Mouse (Mus musculus) brain, embryonic 14.5 days (tissue): ENCODE measurements at regions not wholly inside any gene's neighbourhood (a gene's known extent, or its start where the extent isn't known, plus 50 kb on each side); places are given as distances from the start of the nearest gene placed in this dataset.
A peak's percentile ranks its signal among the peaks of the same experiment; 100 is the strongest.
"Not testable (repeated sequence)": the region's sequence is repeated elsewhere in the genome, so short reads cannot be mapped to it uniquely, and the experiment has no call there.

ENCODE experiments used
- DNase-seq: peaks from one replicate; pipeline ENCODE4 v3.0.0-alpha.2; 2011; ENCODE audit warnings: low read depth
- CTCF ChIP-seq: fragments of 200-500 bp; IDR thresholded peaks from 2 replicates; pipeline ENCODE4 v1.5.1; 2012; ENCODE audit warnings: inconsistent platforms, mild to moderate bottlenecking, moderate library complexity, borderline replicate concordance; ENCODE audit not compliant: insufficient read depth, insufficient read length; ENCODE audit errors: extremely low read depth
- POLR2A ChIP-seq: fragments of 200-500 bp; IDR thresholded peaks from 2 replicates; pipeline ENCODE4 v1.6.1; 2012; ENCODE audit warnings: mild to moderate bottlenecking, inconsistent platforms, borderline replicate concordance; ENCODE audit not compliant: poor library complexity, insufficient read depth, insufficient read length, severe bottlenecking; ENCODE audit errors: extremely low read depth

DNA sequence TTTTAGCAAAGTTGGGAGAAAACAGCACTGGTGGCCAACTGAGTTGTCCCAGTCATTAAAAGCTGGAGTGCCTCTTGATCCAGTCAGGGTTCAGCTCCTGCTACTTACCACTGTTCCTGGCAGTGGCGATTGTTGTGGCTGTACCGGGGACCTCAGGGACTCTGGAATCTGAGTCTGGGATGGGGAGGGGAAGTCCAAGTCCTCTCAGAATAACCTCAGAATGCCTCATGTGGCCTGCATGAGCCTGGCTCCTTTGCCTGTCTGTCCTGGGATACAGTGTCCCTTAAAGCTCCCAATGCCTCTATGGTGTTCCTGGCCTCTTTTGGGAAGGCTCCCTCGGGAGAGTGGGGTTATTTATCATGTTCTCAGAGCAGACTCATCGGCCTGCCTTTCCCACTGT lies 173.8 kb upstream of the Col8a1 start:
- TF ChIP-seq POLR2A (no peak), CTCF (no peak)
- no peak for DNase-seq

GRCm38 (mm10) chr16:57929151-57929764 lies 174.7 kb upstream of the Col8a1 start:
- DNase-seq = peak; percentile 21

DNA sequence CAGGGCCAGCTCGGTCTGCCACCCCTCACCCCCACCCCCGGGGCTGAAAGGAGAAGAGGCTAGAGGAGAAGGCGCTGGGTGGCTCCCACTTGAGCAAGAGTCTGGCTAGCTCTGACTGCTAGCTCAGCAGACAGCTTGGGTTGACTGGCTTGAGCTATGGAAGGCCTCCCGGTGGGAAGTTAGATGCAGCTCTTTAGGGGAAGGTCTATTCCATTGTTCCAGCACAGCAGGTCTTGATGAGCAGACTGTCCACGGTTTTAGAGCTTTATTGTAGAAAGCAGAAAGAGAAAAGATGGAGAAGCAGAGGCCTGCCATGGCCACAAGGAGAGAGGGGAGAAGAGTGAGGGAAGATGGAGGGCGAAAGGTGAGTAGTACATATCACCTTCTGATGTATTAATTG lies 190.9 kb upstream of the Col8a1 start:
- no peak for TF ChIP-seq CTCF
- no peak for TF ChIP-seq POLR2A
- no peak for DNase-seq

More at GRCm38 (mm10) chr16:57929151-57929764, 174.7 kb upstream of the Col8a1 start:
- TF ChIP-seq CTCF = no peak
- TF ChIP-seq POLR2A = no peak

GRCm38 (mm10) chr16:57947309-57947708 lies 192.8 kb upstream of the Col8a1 start:
- TF ChIP-seq POLR2A (no peak), CTCF (no peak)

GRCm38 (mm10) chr16:57949680-57950079 lies 195.1 kb upstream of the Col8a1 start:
- TF ChIP-seq CTCF (no peak), POLR2A (no peak)
- no peak for DNase-seq

More at GRCm38 (mm10) chr16:57947309-57947708, 192.8 kb upstream of the Col8a1 start:
- no peak for DNase-seq

DNA sequence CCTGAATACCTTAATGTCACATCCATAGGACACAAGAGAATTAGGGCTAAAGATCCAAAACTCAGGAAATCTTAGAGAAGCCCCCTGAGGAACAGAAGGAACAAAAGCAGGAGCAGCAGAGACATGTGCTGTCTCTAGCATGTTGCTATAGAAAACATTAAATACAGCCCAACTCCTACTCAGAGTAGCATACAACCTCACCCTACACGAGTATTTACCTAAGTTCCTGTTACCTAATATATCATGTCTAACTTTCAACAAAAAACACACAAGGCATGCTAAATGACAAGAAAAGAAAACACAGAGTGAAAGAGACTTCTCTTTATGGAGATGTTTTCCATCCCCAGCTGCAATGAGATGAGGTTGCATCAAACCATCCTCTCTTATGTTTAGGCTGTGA lies 216.4 kb upstream of the Col8a1 start:
- TF ChIP-seq POLR2A = no peak
- no peak for DNase-seq

- TF ChIP-seq CTCF = no peak
- no peak for TF ChIP-seq POLR2A
- DNase-seq = no peak
Observed at GRCm38 (mm10) chr16:57984111-57984510, 229.6 kb upstream of the Col8a1 start.

DNA sequence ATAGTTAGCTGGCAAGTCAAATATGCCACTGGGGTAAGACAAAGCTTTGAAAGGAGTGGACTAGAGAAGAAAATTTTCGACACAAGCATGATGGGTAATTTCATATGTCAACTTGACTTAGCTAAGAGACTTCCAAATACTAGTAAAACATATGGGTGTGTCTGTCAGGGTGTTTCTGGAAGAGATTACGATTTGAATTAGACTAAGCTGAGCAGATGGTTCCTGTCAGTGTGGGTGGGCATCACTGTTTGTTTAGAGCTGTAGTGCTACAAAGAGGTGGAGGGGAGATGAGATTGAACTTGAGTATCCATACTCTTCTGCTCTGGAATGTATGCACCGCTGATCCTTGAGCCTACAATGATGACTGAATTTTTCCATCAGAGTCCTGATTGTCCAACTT lies 251.2 kb upstream of the Col8a1 start:
- TF ChIP-seq CTCF = no peak
- no peak for TF ChIP-seq POLR2A
- DNase-seq = peak; percentile 40

- peak; percentile 13 for DNase-seq
- TF ChIP-seq POLR2A (no peak), CTCF (no peak)
Observed at GRCm38 (mm10) chr16:58013557-58013956, 259.0 kb upstream of the Col8a1 start.

- TF ChIP-seq CTCF (no peak), POLR2A (no peak)
- no peak for DNase-seq
Observed at GRCm38 (mm10) chr16:58027525-58027924, 273.0 kb upstream of the Col8a1 start.

- DNase-seq = not testable (repeated sequence)
Observed at GRCm38 (mm10) chr16:58028541-58028940, 274.0 kb upstream of the Col8a1 start.

GRCm38 (mm10) chr16:58029674-58030073 lies 275.1 kb upstream of the Col8a1 start:
- TF ChIP-seq POLR2A = no peak
- TF ChIP-seq CTCF = no peak
- peak; percentile 48 for DNase-seq
